20 mouse cellular contexts compared by ENCODE assay signal in genomic region chr13:58206084-58206483, GRCm38 (mm10).
"Had no signal": no experiment of that assay in that cellular context is flagged by ENCODE, and none has a peak within 500 bp of the region (broad histone marks: within the 10 kb centered on the region; RNA-seq: fewer than 3 reads in every experiment).

No protein-coding gene starts in this region.

- H3K4me3 ChIP-seq: megakaryocyte, embryonic 14.5 days; midbrain, embryonic 10.5 days; midbrain, embryonic 12.5 days; myocyte; neural tube, embryonic 13.5 days; neural tube, embryonic 15.5 days had no signal

- H3K4me1 ChIP-seq: midbrain, embryonic 10.5 days; midbrain, embryonic 12.5 days had no signal

- H3K9me3 ChIP-seq: megakaryocyte, embryonic 14.5 days; midbrain, embryonic 10.5 days; midbrain, embryonic 12.5 days; neural tube, embryonic 13.5 days; neural tube, embryonic 15.5 days had no signal

- H3K4me2 ChIP-seq: lung, embryonic 14.5 days; midbrain, embryonic 12.5 days; neural tube, embryonic 13.5 days; neural tube, embryonic 15.5 days had no signal

- ATAC-seq: midbrain, embryonic 16.5 days had no signal

- H3K27ac ChIP-seq: midbrain, embryonic 10.5 days; midbrain, embryonic 12.5 days; neural tube, embryonic 13.5 days; neural tube, embryonic 15.5 days had no signal

- DNase-seq: lung, adult 18-20 months; lung, embryonic 14.5 days; lung, postnatal 10 days; lung, postnatal 4 days; midbrain, embryonic 14.5 days; retina, postnatal 1 day; right cerebral cortex, adult 18-20 months; right cerebral cortex, postnatal 25 days; right cerebral cortex, postnatal 4 days; spleen, adult 18-20 months; thymus, adult 18-20 months; thymus, postnatal 14 days; thymus, postnatal 36 days had no signal

- H3K27me3 ChIP-seq: megakaryocyte, embryonic 14.5 days; midbrain, embryonic 12.5 days; neural tube, embryonic 13.5 days; neural tube, embryonic 15.5 days had no signal

- H3K36me3 ChIP-seq: midbrain, embryonic 12.5 days; neural tube, embryonic 13.5 days; neural tube, embryonic 15.5 days had no signal

- H3K9ac ChIP-seq: lung, embryonic 14.5 days; midbrain, embryonic 12.5 days; neural tube, embryonic 13.5 days; neural tube, embryonic 15.5 days had no signal
